Mouse (Mus musculus): Measurements from ENCODE around the gene Emp1.

DNA sequence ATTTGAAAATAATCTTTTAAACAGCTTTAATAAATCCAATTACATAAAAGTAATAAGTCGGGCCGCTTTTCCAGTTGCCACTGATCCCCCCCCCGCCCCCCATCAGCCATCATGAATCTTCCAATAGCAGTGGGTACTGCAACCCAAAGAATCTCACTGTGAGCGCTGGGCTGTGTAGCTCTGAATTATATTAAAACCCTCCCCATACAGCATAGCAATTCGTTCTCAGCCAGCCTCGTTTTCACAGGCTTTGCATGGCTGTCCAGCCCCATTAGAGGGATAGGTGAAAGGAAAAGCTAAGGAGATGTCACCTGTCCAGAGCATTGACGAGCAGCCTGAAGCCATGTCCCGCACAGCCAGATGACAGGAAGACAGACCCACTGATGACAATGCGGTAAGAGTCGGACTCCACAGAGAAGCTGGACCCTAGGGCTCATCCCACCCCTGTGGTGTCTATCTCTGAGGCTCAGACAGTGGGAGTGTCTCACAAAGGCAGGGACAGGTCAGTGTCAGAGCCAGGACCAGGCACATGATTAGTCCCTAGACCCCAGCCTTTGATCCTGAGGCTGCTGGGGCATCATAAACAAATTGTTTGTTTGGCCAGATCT lies 49.5 kb downstream of the Emp1 start:
- TF ChIP-seq CTCF (IDR thresholded peaks at IDR 0.05; ENCODE audit: low read depth, low read length) (no peak), GATA1 (IDR thresholded peaks at IDR 0.05; ENCODE audit: borderline replicate concordance, low read length) (no peak)
